Mouse (Mus musculus): ENCODE measurements around the gene Zbtb17.

DNA sequence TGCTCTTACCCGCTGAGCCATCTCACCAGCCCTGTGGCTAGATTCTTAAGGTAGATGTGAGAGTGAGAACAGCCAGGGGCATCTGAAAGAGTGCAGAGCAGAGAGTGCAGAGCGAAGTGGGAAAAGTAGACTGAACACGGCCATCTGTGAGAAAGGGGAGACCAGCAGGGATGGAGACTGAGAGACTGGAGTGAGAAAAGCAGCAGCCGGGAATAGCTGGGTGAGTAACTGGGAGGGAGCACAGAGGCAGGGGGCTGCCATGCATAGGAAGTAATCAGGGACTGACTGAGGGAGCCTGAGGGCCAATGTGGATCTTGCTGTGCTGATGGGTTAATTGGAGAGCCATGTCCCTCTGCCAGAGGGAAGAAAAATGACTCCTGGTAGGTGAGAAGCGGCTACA, 58.3 kb downstream of the Zbtb17 start:
- TF ChIP-seq POLR2A (IDR thresholded peaks at IDR 0.05; ENCODE audit: insufficient read depth, low read depth, low read length) (no peak), CTCF (IDR thresholded peaks at IDR 0.05; ENCODE audit: insufficient read depth, low read depth, low read length) (no peak)

All from olfactory bulb, adult 2 months (tissue).